Mouse (Mus musculus) liver, postnatal 0 days (tissue): Measurements from ENCODE around the gene Kdm4b.

Source experiments
- CTCF ChIP-seq: sonication (generic); IDR thresholded peaks from 2 replicates; pipeline ENCODE4 v1.5.1; 2016; ENCODE audit warnings: antibody characterized with exemption, low read depth
- EP300 ChIP-seq: IDR thresholded peaks from 2 replicates; pipeline ENCODE4 v1.6.1; 2016; ENCODE audit warnings: antibody characterized with exemption, low read depth, mild to moderate bottlenecking

DNA sequence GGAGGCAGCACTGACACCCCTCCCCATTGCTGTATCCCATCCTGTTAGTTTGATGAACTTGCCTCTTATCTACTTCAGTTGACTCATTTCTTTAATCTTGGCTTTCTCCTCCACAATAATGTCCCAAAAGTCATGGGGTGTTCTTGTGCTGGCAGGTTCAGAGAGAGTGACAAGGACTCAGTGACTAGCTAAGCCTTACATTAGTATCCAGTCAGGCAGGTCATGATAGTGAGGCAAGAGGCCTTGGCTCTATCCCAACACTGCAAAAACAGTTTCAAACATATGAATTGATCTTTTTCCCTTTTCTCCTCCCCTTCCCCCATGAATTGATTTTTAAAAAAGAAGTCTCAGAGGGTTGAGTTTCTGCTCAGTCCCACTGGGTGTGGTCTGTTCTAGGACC lies 3.4 kb downstream of the Kdm4b start:
- TF ChIP-seq CTCF (no peak), EP300 (no peak)
